Mouse (Mus musculus) gastrocnemius, adult 18-20 months (tissue): ENCODE data around the gene Ace2. TPM values are rescaled to one million over a fixed set of nuclear protein-coding genes. Genes with fewer than 3 reads are reported as not detected.
A peak's percentile ranks its signal among the peaks of the same experiment; 100 is the strongest.

Experiments
- DNase-seq: peaks from one replicate; pipeline ENCODE4 v3.0.0; 2021; ENCODE audit warnings: low spot score
- total RNA-seq, 2 experiments: library from RNA; stranded (reverse); gene quantifications; 2 replicates each; pipeline ENCODE4 v1.2.3; 2021

Gene Ace2
- total RNA-seq, 2 experiments from 2014 or later = 0.43 to 0.55 TPM

GRCm38 (mm10) chrX:164179746-164180145, 40.6 kb downstream of the Ace2 start:
- peak; percentile 46 for DNase-seq

GRCm38 (mm10) chrX:164183844-164184243, 44.7 kb downstream of the Ace2 start:
- peak; percentile 45 for DNase-seq

GRCm38 (mm10) chrX:164189880-164190279, 50.7 kb downstream of the Ace2 start:
- DNase-seq = no peak

- DNase-seq = no peak
Measured at GRCm38 (mm10) chrX:164197679-164198078, 58.5 kb downstream of the Ace2 start.

GRCm38 (mm10) chrX:164200547-164200946, 61.4 kb downstream of the Ace2 start:
- DNase-seq = no peak

- DNase-seq = no peak
Measured at GRCm38 (mm10) chrX:164221989-164222388, 82.9 kb downstream of the Ace2 start.

GRCm38 (mm10) chrX:164233380-164233779, 94.2 kb downstream of the Ace2 start:
- no peak for DNase-seq

Other genes with a start within 250 kb of the Ace2 start
- 10 to 100 TPM; 23.0 to 33.9 TPM for gene Ap1s2, start 230.3 kb upstream of the Ace2 start, total RNA-seq
- gene Zrsr2, start 180.7 kb upstream of the Ace2 start, total RNA-seq = 10 to 100 TPM; 11.5 to 16.0 TPM
- gene Car5b, start 111.3 kb upstream of the Ace2 start, total RNA-seq = 1 to 10 TPM; 1.3 to 1.5 TPM
- gene Siah1b, start 62.8 kb upstream of the Ace2 start, total RNA-seq = 1 to 10 TPM; 3.3 to 3.4 TPM
- not detected for gene Cltrn, start 50.5 kb upstream of the Ace2 start, total RNA-seq
- under 1 TPM; 0.27 to 0.33 TPM for gene Bmx, start 118.9 kb downstream of the Ace2 start, total RNA-seq
- gene Pir, start 130.0 kb downstream of the Ace2 start, total RNA-seq = 1 to 10 TPM; 2.9 to 6.0 TPM
- 1 to 10 TPM; 1.9 to 3.0 TPM for gene Vegfd, start 234.0 kb downstream of the Ace2 start, total RNA-seq